Mouse (Mus musculus): ENCODE results near the gene Teddm1a. TPM values are rescaled to one million over a fixed set of nuclear protein-coding genes. Genes with fewer than 3 reads are reported as not detected.

The Teddm1a gene
- polyA plus RNA-seq, 1 experiment from 2014 or later = not detected

DNA sequence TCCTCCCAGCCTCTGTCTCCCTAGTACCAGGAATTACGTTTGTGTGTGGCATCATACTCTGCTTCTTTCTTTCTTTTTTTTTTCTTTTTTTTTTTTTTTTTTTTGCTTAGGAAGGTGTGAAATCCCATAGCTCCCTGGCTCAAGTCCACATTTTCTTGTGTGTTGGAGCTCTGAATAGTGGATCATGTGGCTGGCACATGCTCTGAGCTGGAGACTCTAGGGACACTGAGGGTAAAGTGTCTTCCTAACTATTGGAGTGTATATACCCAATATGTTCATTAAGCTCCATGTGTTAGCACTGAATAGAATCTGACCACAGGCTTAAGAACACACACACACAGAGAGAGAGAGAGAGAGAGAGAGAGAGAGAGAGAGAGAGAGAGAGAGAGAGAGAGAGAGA, 42.2 kb downstream of the Teddm1a start:
- Histone ChIP-seq H3K4me3 (replicated peaks) (no peak overlapping the region), H3K4me1 (no peaks in the 10 kb centered on the region), H3K36me3 (no peaks in the 10 kb centered on the region), H3K4me2 (no peak overlapping the region), H3K27me3 (no peaks in the 10 kb centered on the region), H3K27ac (no peak overlapping the region), H3K9ac (no peak overlapping the region), H3K9me3 (replicated peaks) (no peaks in the 10 kb centered on the region)
- no peak for ATAC-seq (replicated peaks; ENCODE audit: low FRiP score)
- WGBS = 83% methylated on average over 1 of the region's 1 CpGs

DNA sequence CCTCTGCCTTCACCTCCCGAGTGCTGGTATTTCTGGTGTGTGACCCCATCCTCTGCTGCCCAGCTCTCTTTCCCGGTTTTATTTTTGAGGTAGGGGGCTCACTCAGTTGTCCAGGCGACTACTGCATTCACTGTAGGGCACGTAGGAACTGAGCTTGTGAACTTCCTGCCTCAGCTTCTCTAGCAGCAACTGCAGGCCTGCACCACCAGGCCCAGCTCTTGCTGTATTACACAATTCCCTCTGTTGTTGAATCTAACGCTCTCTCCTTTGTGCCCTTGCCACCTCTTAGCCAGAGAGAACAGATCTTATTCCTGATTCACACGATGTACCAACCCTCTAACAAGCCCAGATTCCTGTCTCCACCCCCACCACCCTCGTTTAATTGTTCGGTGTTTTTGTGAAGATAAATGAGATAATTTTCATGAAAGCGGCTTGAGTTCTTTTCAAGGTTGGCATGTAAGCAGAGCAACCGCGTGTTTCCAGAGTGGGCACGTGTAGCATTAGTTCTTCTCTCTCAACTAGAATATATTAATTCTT, 44.4 kb downstream of the Teddm1a start:
- Histone ChIP-seq H3K9ac (no peak overlapping the region), H3K4me1 (no peaks in the 10 kb centered on the region), H3K27ac (no peak overlapping the region), H3K4me3 (replicated peaks) (no peak overlapping the region), H3K27me3 (no peaks in the 10 kb centered on the region), H3K9me3 (replicated peaks) (no peaks in the 10 kb centered on the region), H3K36me3 (no peaks in the 10 kb centered on the region), H3K4me2 (no peak overlapping the region)
- 84% methylated on average over 12 of the region's 12 CpGs for WGBS
- no peak for ATAC-seq (replicated peaks; ENCODE audit: low FRiP score)

DNA sequence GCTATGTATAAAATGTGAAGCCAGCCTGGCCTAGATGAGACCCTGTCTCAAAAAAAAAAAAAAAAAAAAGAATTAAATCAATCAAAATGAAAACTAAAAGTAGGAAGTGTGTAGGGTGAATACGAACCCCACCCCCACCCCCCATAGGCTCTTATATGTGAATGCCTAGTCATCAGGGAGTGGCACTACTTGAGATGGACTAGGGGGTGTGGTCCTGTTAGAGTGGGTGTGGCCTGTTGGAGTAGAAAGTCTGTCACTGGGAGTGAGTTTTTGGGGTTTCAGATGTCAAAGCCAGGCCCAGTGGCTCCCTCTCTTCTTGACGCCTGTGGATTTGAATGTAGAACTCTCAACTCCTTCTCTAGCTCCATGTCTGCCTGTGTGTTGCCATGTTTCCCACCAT, 45.5 kb downstream of the Teddm1a start:
- no peaks in the 10 kb centered on the region for H3K27me3 ChIP-seq
- no peak overlapping the region for H3K27ac ChIP-seq
- 92% methylated on average over 2 of the region's 2 CpGs for WGBS

DNA sequence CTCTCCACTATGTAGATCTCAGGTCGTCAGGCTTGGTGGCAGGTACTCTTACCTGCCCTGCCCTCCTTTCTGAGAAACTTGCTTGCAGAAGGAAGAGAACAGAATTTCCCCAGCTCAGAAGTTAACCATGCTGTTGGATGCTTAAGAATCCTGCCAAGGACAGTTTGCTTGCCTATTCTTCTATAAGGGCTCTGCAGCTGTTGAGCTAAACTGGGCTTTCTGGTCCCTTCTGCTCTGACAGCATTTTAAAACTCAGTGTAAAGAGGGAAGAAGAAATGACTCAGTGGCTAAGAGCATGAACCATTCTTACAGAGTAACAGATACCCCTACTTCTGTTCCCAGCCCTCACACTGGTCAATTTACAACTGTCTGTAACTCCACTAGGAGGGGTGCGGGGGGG, 49.4 kb downstream of the Teddm1a start:
- H3K4me2 ChIP-seq = no peak overlapping the region
- H3K36me3 ChIP-seq = no peaks in the 10 kb centered on the region
- H3K4me1 ChIP-seq = no peaks in the 10 kb centered on the region
- no peaks in the 10 kb centered on the region for H3K27me3 ChIP-seq
- no peaks in the 10 kb centered on the region for H3K9me3 ChIP-seq (replicated peaks)
- H3K27ac ChIP-seq = no peak overlapping the region
- 75% methylated on average over 2 of the region's 2 CpGs for WGBS
- ATAC-seq (replicated peaks; ENCODE audit: low FRiP score) = no peak
- no peak overlapping the region for H3K4me3 ChIP-seq (replicated peaks)
- no peak overlapping the region for H3K9ac ChIP-seq

More for the DNA sequence above, 45.5 kb downstream of the Teddm1a start:
- Histone ChIP-seq H3K36me3 (no peaks in the 10 kb centered on the region), H3K4me1 (no peaks in the 10 kb centered on the region), H3K9ac (no peak overlapping the region), H3K9me3 (replicated peaks) (no peaks in the 10 kb centered on the region), H3K4me2 (no peak overlapping the region), H3K4me3 (replicated peaks) (no peak overlapping the region)
- no peak for ATAC-seq (replicated peaks; ENCODE audit: low FRiP score)

Small RNA genes lying within 50 kb of the gene (microRNA-seq; reads per million reads assigned to microRNA genes)
- gene Mir8114 = 8.4 reads per million, percentile 27 among the genes with 10 or more reads in this experiment

Other genes with a start within 250 kb of the Teddm1a start
- gene Rgs8, start 238.7 kb upstream of the Teddm1a start, polyA plus RNA-seq (2015; fragmentation: Nextera tagmentation; extraction: Ambion mirVana) = 0.10 and 0.14 TPM in 2 replicates
- gene Rgs16, start 151.4 kb upstream of the Teddm1a start, polyA plus RNA-seq (2015; fragmentation: Nextera tagmentation; extraction: Ambion mirVana) = 4.7 and 4.9 TPM in 2 replicates
- 10.4 and 11.6 TPM in 2 replicates for gene Rnasel, start 142.3 kb upstream of the Teddm1a start, polyA plus RNA-seq (2015; fragmentation: Nextera tagmentation; extraction: Ambion mirVana)
- not detected in 2 replicates for gene Rgsl1, start 47.6 kb upstream of the Teddm1a start, polyA plus RNA-seq (2015; fragmentation: Nextera tagmentation; extraction: Ambion mirVana)
- 0.37 and 0.47 TPM in 2 replicates for gene Teddm1b, start 17.4 kb upstream of the Teddm1a start, polyA plus RNA-seq (2015; fragmentation: Nextera tagmentation; extraction: Ambion mirVana)
- 130 and 142 TPM in 2 replicates for gene Glul, start 8.2 kb downstream of the Teddm1a start, polyA plus RNA-seq (2015; fragmentation: Nextera tagmentation; extraction: Ambion mirVana)
- 0.45 and 0.62 TPM in 2 replicates for gene Teddm2, start 8.5 kb downstream of the Teddm1a start, polyA plus RNA-seq (2015; fragmentation: Nextera tagmentation; extraction: Ambion mirVana)